Mouse (Mus musculus) T-helper 2 cell (primary cell): ENCODE results near the gene Lenep.
"Not testable (repeated sequence)": the region's sequence is repeated elsewhere in the genome, so short reads cannot be mapped to it uniquely, and the experiment has no call there.

Experiments used
- in situ Hi-C: fragments of 300-600 bp; cut with MboI, MseI; formaldehyde crosslinking; loops from one replicate; pipeline ENCODE4 v1.15.1; 2025; ENCODE audit warnings: high pct_unique_total_duplicates

The Lenep gene

DNA sequence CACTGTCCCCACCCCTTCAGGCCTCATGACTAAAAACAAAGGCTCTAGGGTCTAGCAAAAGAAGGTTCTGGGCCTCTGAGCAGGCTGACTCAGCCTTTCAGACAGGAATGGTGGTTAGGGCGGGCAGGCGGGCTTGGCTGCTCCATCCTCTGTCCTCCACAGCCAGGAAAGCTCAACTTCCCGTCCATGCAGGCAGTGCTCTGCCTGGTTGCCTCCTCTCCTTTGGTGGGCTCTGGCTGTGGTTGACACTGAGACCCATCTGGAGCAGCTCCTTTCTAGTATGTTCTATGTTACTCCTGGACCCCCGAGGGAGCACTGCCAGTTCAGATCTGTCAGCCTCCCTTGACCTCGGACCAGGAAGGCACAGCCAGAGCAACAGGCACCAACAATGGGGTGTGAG lies at the start of gene Lenep:
TSS of gene Lenep (minus strand) at position 101 of the 400 bp plus-strand sequence.
- in situ Hi-C loops = no loop called here

DNA sequence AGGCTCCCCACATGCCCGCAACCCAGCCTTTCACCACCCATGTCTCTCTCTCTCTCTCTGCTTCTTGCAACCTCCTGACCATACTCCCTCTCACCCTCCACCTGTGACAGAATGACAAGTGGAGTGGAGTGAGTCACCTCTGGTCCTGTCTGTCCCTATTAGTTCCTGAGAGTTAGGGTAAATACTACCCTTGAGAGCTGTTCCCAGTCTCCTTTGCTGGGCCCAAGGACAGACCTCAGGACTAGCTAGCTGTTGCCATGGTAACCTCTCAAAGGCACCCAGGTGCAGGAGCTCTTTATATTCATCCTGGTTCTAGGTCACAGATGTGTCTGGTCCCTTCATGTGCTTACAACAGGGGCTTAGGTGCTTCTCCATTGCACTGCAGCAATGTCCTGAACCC lies 49.3 kb upstream of the Lenep start:
- in situ Hi-C loops = no loop called here

DNA sequence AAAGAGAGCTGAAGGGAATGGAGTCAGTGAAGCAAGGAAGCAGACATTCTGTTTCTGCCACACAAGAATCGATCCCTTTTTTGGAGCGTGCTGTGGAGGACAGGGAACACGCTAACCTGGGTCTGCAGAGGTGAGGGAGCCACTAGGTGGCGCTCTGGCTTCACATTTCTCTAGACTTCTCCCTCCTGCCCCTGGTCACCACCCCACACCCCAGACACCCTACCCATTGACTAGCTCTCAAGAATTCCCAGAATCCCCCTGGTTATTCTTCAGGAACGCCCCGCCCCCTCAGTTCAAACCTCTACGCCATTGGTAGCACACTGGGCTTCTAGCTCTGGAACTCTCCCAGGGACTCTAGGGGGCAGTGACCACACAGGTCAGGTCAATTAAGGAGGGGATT lies 46.9 kb upstream of the Lenep start:
- in situ Hi-C loops = no loop called here

DNA sequence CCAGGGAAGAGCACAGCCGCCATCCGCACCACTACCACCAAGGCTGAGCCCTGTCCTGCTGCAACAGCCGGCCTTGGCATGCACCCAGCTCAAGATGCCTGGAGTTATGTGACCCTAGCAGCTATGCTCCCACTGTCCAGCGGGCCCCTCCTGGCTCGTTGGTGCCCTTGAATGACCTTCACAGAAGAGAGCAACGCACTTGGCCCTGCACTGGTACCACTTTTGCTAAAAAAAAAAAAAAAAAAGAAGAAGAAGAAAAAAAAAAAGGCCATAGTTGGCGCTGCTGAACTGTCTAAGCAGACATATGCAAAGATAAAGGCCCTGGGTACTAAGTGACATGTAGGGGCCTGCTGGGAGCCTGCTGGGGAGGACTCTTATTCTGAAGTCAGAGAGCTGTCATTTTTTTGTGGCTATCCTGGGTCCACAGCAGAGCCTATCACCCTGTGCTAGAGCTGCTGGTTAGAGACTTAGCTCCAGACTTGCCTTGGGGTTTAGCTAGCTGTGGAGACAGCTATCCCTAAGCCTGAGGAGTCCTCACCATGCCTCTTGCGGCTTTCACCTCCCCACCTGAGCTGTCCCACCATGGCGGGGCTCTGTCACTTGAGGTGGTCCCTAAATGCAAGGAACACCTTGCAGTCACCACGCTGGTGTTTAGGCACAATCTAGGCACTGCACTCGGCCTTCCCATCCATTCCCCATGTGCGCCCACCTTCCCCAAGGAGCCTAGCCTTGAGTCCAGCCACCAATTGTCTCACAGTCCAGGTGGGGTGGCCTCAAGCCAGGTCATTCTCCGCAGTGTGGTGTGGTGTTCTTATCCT lies 46.3 kb upstream of the Lenep start:
- in situ Hi-C loops = no loop called here

DNA sequence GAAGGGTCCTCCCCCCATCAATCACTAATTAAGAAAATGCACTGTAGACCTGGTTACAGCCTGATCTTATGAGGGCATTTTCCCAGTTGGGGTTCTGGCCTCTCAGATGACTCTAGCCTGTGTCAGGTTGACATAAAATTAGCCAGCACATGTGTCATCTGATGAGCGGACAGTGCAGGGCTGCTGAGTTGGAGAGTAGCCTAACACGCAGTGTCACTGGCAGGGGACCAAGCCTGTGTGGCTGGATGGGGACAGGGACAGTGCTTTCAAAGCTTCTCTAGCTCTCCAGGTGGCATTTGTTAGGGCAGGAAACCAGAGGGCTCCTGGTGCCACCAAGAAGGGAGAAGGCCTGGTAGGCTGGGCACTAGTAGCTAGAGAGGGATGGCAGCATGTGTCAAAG lies 38.1 kb upstream of the Lenep start:
- in situ Hi-C loops = no loop called here

DNA sequence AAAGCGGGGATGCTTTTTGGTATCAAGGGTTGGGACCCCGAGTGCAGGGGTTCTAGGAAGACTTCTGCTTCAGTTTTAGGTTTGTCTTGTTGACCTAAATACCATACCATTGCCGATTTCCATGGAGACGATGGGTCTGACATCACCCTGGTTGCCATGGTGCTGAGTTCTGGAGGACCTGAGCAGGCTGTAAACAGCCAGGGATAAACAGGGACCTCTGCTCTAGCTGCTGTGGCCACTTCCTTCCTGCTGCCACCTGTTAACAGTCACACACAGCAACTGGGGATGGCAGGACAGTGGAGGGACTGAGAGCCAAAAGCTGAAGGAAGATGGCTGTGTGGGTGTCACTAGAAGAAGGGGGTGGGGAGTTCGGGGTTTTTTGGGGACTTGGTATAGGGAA lies 34.7 kb upstream of the Lenep start:
- in situ Hi-C loops = no loop called here

DNA sequence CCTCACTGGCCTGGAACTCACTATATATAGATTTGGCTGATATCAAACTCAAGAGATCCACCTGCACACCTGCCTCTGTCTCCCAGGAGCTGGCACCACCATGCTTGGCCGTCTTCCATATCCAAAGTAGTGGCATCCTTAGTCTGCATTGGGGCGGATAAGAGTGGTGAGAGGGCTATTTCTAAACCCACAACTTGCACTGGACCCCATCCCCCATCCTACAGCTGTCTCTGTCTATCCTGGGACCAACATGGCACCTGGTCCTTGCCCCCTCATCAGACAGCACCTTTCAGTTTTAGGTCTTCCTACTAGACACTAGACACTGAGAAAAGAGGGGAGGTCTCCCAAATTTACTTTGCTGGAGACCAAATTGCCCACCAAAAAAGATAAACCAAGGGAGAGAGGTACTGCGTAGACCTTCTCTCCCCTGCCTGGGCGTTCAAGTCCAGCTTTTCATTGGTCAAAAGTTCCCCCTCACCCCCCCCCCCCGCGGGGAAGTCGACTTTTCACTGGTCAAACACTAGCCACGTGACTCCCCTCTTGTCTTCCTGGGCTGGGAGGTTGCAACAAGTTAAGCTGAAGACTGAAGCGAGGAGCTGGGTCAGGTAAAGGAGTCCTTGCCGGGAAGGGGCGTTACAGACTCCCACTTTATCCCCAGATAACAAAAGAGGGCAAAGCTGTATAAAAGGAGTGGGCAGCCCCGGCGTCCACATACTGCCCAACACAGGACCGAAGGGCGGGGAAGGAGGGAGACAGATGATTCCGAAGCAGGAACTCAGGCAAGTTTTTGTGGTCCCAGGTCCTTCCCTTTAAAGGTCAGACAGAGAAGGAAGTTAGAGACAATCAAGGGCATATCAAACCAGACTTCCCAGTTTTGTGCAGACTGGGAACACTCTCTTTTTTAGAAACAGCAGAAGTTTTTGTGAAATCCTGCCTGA lies 33.9 kb upstream of the Lenep start, which contains the start of gene Pbxip1:
TSS of gene Pbxip1 (plus strand) at position 531 of the 938 bp plus-strand sequence.
- in situ Hi-C loops = no loop called here

DNA sequence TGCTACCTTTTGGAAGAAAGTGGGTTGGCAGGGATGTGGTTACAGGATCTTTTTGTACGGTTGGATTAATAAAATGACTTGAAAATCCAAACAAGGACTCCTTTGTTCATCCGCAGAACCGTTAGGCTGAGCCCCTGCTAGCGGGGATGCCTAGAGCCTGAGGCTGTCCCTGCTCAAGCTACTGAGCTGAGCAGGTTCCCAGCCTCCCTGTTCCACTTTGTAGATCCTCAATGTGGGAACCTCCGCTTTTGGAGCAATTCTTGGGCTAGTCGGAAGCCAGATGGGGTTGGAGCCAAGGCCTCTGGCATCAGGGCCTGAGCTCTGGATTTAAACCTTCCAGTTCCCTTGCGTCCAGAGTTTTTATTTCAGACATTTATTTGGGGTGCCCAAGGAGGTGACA lies 32.4 kb upstream of the Lenep start:
- in situ Hi-C loops = no loop called here

DNA sequence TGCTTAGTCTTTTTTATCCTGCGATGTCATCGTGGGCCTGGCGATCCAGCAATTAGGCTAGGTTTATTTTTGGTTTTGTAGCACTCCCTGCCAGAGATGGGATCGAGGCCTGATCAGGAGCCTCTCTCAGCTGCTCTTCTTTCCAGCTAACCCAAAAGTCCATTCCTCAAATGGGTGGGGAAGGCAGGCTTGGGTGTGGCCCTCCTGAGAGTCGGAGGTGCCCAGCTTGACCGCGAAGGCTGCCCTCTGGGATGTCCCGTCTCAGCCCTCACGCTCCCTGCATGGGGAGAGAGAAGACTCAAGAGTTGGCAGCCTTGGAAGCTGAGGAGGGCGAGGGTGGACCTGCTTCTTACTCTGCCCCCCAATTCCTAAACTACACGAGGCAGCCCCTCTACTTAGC lies 31.9 kb upstream of the Lenep start:
- in situ Hi-C loops = no loop called here

DNA sequence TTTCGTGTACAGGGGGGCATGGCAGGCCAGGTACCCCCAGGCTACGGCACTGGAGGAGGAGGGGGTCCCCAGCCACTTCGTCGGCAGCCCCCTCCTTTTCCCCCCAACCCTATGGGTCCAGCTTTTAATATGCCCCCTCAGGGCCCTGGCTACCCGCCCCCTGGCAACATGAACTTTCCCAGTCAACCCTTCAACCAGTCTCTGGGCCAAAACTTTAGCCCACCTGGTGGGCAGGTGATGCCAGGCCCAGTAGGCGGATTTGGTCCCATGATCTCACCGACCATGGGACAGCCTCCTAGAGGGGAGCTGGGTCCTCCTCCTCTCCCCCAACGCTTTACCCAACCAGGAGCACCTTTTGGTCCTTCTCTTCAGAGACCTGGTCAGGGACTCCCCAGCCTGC lies 30.0 kb upstream of the Lenep start:
- in situ Hi-C loops = no loop called here

DNA sequence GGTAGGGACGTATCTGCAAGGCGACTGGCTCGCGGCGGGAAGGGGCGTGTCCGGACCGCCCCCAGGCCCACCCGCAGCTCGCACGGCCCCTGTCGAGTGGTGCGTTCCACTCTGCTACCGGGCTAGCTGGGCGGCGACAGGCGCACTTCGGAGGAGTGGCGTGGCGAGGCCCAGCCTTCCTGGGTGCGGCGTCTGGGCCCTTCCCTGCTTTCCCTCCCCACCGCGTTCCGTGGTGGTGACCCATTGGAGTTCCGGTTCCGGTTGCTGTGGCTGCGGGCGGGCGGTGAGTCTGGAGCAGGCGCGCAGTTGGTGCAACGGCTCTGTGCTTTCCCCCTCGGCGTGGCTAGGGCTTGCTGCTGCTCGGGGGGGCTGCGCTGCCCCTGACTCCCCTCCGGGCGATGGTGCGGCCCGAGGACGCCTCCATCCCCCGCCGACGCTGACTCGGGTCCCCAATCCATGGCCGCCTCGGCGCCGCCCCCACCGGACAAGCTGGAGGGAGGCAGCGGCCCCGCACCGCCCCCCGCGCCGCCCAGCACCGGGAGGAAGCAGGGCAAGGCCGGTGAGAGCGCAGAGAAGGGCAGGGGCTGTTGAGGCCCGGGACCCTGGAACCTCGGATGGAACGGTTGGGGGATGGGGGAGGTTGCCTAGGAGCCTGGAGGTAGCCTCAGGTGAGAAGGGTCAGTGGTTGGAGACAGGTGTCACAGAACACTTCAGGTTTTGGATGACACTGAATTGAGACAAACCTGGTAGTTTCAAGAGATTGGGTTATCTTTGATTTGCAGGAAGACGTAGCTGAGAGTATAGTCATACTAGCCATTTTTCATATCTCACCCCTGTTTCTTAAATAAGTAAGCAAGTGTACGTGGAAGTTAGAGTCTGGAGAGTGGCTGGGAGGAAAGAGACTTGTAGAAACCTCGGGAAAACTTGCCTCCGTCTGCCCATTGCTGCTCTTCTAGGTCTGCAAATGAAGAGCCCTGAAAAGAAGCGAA lies 27.9 kb upstream of the Lenep start, which contains the start of gene Pygo2:
TSS of gene Pygo2 (plus strand) at position 44 of the 989 bp plus-strand sequence.
- in situ Hi-C loops = no loop called here

DNA sequence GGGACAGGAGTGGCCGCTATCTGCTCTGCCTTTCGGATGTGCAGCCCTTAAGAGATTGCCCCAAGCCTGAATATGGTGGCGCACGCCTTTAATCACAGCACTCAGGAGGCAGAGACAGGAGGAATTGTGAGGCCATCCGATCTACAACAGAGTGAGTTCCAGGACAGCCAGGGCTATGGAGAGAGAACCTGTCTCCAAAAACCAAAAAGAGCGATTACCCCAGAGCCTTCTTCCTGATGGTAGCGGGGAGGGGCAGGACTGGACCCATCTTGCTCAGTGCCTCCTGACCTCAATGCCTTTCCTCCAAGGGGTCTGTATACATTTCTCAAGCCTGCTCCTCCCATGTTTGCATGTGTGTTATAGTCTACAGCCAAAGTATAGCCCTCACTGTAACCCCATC lies 26.4 kb upstream of the Lenep start:
- in situ Hi-C loops = not testable (repeated sequence)

DNA sequence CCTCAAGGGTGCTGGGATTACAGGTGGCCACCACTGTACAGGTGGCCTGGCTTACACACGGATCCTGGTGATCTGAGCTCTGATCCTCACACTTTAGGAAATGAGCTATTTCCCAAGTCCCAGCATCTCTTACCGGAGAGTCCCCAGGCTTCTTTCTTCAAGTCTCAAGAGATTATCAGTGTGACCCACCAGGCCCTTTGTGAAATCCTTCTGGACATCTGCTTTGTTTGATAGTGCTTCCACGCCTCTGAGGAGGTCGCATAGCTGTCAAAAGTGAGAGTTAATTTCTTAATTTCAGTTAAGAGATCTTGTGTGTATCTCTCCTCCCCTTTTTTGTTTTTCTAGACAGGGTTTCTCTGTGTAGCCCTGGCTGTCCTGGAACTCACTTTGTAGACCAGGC lies 23.3 kb upstream of the Lenep start:
- in situ Hi-C loops = no loop called here

DNA sequence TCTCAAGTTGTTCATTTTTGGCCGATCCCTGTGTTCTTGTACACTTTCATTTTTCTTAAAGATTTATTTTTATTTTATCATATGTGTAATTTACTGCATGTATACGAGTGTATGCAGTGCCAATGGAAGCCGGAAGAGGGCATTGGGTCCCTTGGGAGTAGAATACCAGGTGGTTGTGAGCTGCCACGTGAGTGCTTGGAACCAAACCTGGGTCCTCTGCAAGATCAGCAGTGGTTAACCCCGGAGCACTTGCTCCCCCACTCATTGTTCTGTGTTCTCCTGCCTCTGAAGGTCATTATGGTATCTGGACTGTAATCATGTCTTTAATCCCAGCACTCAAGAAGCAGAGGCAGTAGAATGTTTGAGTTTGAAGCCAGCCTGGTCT lies 22.5 kb upstream of the Lenep start:
- in situ Hi-C loops = no loop called here

DNA sequence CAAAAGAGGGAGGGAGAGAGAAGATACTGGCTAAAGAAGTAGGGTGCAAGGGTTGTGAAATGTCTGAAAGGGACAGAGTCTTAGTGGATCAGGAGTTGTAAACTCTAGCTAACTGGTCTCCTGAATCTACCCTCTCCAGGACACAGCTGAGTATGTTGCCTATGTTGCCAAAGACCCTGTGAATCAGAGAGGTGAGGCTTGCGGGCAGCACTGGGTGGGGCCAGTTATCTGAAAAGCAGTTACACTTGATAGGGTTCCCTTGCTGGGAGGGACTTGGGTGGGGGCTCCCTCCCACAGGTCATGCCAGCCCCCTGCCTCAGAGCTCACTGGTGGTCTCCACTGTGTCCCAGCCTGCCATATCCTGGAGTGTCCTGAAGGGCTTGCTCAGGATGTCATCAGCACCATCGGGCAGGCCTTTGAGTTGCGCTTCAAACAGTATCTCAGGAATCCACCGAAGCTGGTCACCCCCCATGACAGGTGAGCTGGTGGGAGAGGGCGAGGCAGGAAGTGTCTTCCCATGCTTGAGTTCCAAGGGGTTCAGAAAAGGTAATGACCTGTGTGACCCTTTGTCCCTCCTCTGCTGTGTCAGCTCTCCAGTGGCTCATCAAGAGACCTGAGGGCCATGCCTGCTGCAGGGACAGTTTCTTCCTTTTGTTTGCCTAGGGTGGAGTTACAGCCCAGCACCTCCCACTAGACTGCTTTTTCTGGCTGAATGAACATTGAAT lies 22.0 kb upstream of the Lenep start:
- in situ Hi-C loops = no loop called here

DNA sequence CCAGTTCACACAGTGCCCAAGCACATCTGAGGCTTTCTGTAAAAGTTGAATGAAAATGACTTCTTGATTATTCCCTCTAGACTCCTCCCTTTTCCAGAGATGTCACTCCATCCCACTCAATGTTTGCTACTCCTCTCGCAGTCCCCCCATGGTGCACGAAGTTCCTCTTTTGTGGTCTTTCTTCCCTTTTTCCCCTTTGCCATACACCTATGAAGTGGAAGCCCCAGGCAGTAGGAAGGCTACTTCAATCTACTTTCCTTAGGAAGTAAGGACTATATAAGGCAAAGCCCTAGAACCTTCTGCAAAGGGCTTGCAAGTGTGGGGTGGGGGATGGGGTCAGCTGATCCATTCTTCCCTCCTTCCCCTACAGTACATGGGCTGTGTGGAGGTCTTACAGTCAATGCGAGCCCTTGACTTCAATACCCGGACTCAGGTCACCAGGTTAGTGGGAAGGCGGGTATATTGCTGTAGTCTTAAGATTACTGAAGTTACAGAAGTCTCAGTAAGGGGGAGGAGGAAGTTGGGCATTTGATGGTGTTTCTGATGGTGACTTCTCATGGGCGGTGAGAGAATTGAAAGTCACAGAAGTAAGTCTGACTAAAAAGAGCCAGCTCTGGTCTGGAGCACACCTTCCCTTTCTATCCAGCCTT lies 20.1 kb upstream of the Lenep start:
- in situ Hi-C loops = no loop called here

DNA sequence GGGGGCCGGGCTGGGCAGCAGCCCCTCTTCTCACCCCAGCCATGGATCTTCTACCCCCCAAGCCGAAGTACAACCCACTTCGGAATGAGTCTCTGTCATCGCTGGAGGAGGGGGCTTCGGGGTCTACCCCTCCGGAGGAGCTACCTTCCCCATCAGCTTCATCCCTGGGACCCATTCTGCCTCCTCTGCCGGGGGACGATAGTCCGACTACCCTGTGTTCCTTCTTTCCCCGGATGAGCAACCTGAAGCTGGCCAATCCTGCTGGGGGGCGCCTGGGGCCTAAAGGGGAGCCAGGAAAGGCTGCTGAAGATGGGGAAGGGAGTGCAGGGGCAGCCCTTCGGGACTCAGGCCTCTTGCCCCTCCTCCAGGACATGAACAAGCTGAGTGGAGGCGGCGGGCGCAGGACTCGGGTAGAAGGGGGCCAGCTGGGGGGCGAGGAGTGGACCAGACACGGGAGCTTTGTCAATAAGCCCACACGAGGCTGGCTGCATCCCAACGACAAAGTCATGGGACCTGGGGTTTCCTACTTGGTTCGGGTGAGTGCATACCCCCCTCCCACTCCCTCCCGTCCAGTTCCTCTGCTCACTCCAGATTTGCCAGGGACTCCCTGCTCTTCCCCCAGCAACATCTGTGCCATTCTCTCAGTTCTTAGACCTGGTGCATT lies 19.3 kb upstream of the Lenep start:
- in situ Hi-C loops = no loop called here

DNA sequence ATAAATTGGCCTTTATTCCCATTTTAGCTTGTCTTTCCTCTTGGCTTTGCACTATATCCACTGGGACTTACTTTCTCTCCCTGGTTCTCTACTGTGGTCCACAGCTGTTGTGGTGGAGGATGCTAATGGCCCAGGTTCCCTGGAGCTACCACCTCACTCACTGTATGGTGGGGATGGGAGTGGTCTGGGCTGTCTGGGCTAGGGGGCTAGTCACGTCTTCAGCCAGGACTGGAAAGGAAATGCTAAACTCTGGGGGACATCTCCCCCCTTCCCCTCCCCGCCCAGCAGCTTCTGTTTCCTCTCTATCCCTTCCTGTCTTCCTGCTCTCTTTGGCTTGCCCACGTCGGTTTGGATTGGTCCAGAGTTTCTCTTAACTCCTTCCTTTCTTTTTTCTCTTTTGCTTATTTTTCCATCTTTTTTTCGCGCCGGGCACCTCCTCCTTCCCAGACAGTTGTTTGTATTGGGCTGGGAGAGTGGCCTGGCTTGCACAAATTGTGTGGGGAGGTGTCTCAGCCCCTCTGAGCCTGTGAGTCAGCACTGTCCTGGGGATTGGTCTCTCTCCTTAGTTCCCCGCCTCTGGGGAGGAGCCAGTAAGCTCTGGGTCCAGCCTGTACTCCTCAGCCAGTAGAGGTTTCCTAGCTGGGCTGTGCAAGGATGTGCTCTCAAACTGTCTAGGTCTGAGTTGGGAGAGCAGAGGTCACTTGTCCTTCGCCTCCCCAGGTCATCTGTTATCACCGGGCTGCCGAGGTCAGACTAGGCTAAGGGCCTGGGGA lies 18.6 kb upstream of the Lenep start:
- in situ Hi-C loops = no loop called here

DNA sequence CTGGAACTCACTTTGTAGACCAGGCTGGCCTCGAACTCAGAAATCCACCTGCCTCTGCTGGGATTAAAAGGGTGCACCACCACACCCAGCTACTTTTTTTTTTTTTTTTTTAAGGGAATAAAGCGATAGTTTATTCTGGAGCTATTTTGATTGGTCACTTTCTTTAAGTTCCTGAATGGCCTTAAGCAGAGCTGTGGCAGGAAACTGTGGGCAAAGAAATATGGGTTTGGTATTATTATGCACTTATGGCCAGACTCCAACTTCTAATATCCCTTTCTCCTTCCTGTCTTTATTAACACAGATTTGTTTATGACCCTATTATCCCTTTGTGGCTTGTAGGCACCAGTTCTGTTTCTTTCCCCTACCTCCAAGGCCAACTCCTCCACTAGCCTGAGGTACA lies 17.8 kb upstream of the Lenep start:
- in situ Hi-C loops = no loop called here
